Mouse (Mus musculus) cerebellum, adult 9-10 months (tissue): ENCODE results near the gene Cant1.

Experiments
- DNase-seq: peaks from one replicate; pipeline ENCODE4 v3.0.0; 2022

Gene Cant1

GRCm38 (mm10) chr11:118428944-118429709 lies 10.2 kb upstream of the Cant1 start:
- DNase-seq, result no peak

DNA sequence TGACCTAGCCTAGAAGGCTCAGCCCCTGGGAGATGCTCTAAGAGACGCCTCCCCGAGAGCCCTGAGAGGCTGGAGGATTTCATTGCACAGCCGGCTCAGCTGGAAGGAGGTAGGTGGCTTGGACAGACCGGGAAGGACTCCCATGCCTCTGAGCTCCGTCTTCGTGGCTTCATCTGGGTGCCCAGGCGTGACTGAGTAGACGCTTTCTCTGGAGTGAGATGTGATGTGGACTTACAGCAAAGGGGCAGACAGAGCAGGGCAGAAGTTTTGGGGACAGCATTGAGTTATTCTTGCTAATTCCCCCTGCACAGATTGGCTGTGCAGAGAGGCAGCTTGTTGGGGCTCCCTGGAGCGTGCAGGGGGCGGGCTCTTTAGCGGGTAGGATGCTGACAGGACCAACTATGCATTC lies 9.6 kb upstream of the Cant1 start:
- DNase-seq, result no peak

DNA sequence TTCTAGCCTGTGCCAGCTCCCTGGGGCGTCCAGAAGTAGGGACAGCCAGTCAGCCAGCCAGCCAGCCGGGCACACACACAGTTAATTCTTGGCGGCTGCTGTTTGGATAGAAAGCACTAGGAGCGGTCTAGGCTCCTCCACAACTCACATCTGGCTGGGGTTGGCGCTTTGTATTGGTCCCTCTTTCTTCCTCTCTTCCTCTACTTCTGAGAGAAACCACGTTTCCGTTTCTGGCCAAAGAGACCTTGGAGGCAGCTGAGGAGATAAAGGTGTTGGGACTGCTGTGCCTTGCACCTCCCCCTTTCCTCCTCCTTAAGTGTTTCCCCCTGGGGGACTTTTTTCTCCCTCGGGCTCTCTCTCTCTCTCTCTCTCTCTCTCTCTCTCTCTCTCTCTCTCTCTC lies 9.1 kb upstream of the Cant1 start, which contains the start of gene C1qtnf1:
Gene C1qtnf1, plus strand, starts transcription at position 218 of the 400 bp plus-strand sequence.
- no peak for DNase-seq

DNA sequence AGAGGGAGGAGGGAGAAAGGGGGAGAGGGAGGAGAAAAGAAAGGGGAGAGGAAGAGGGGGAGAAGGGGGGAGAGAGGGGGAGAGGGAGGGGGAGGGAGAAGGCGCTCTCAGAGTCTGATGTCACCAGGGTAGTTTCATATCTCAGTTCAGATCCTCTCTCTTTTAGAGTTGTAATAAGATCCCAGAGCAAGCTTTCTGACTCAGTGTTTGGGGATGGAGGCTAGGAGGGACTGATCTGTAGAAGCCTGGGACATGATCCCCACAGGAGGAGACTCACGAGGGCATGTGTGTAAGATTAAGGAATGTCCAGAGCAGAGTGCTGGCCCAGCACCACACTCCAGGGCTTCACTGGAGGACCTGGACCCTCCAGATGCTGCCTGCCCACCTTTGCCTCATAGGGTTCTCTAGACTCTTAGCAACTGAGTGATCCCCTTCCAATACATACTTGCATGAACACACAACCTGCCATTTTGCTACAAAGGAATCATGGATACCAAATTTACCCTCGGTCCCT lies 8.4 kb upstream of the Cant1 start:
- DNase-seq, result no peak

DNA sequence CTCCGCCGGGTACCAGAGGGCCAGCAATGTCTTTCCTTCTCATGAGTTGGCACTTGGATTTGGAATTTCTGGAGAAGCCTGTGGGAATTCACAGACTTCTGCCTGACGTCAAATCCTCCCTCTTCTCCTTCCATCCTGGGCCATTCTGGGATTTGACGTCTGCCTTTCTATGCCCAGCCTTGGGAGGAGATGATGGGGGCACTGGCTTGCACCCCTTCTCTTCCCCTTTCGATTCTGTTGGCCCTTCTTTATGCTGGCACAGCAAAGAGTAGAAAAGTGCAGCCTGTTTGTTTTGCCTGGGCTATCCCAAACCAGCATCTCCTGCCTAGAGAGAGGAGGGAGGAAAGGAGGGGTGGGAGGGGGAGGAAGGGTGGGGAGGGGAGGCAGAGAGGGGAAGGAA lies 7.9 kb upstream of the Cant1 start:
- no peak for DNase-seq

- no peak for DNase-seq
These were observed 5.9 kb upstream of the Cant1 start for GRCm38 (mm10) chr11:118424621-118425335.

- DNase-seq, result peak; percentile 85
These were observed 4.5 kb upstream of the Cant1 start for GRCm38 (mm10) chr11:118423266-118423971.

- no peak for DNase-seq
These were observed 1.4 kb upstream of the Cant1 start for GRCm38 (mm10) chr11:118420261-118420660.

GRCm38 (mm10) chr11:118418442-118418833 lies 448 bp downstream of the Cant1 start:
- no peak for DNase-seq

DNA sequence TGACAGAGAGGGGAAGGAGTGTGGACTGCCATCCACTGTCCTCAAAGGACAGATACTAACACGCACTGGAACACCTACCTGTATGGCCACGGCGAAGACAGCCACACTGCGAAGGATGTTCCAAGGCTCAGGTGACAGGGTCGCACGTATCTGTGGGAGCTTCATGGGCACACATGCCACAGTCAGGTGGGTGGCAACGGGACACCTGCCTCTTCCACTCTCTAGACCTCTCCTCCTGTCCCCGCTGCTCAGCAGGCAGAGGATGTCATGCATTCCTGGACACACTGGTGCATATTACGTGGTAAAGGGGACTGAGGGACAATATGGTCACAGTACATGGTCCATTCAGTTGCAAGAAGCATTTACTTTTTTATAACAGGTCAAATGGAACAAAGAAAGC lies 1.4 kb downstream of the Cant1 start:
- peak; percentile 46 for DNase-seq

GRCm38 (mm10) chr11:118416046-118416445 lies 2.8 kb downstream of the Cant1 start:
- DNase-seq, result no peak

GRCm38 (mm10) chr11:118415630-118416029 lies 3.3 kb downstream of the Cant1 start:
- DNase-seq, result no peak

- DNase-seq, result no peak
These were observed 4.6 kb downstream of the Cant1 start for GRCm38 (mm10) chr11:118414270-118414669.

- peak; percentile 65 for DNase-seq
These were observed 5.8 kb downstream of the Cant1 start for GRCm38 (mm10) chr11:118413055-118413454.

DNA sequence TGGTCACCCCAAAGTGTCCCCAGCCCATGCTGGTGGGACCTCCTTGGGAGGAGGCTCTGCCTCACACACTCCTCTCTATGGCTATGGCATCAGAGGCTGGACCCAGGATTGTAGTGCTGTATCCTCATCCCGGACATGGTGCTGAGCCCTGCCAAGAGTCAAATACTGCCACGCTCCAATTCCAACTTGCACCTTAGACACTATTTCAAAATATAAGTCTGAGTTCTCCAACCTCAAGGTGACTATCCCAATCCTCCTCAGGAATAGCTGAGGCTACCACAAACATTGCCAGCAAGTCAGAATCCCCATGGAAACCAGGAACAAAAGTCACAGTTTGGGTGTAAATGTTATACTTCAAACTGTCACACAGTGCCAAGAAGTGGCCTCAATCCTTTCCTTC lies 6.3 kb downstream of the Cant1 start:
- DNase-seq, result no peak

- DNase-seq, result no peak
These were observed 7.6 kb downstream of the Cant1 start for GRCm38 (mm10) chr11:118411271-118411670.

- DNase-seq, result no peak
These were observed 8.4 kb downstream of the Cant1 start for GRCm38 (mm10) chr11:118410479-118410878.

DNA sequence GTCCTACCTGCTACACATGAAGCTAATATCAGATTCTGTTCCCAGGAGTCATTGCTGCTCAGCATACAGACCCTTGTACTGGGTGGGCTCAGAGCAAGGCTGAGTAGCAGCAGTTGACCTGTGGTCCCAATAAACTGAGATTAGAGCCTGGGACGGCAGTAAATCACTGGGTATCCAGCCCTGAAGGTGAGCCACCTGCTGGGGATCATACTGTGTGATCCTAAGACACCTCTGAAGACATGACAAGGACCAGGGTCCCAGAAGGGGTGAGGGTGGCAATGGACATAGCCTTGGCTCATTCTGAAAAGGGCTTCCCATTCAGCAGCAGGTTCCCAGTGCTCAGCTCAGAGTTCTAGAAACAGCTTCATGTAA lies 8.8 kb downstream of the Cant1 start:
- DNase-seq, result no peak

DNA sequence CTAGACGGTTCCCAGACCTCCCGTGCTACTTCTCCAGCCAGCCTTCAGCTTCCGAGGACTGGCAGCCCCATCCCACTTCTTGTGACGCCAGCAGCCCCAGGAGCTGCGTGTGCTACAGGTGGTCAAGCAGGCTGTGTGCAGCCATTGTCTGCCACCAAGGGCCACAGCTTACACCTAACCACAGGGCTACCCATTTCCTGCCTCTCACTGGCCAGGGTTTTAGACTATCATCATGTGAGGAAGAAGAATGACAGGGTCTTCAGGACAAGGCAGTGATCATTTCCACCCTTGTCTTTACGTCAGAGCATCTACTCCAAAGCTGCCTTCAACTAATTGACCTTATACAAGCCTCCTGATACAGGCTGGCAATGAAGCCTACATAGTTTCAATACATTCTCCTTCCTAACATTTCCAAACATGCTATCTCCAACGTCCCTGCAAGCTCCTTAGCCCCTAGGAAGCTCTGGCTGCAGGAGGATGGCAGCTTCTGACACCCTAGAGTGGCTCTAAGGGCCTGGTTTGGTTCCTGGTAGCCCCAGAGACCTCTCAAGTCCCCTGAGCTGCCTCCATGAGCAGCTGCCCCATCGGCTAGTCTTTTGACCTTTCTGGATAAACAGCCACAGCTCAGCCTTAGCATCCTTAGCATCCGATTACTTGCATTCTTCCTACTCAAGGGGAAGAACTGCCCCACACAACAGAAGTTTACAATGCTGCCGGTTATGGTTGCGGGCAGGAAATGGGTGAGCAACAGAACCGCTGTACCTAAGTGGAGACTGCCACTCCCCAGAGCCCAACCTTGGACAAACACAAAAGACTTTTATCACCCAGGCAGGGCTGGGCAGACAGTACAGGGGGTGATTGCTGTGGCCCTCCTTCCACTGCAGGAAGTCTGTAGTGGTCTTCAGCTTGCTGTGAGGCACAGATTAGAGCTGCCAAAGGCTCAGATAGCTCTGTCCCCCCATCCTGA lies 9.5 kb downstream of the Cant1 start:
- DNase-seq, result no peak

- DNase-seq, result no peak
These were observed 10.7 kb downstream of the Cant1 start for GRCm38 (mm10) chr11:118408051-118408740.

DNA sequence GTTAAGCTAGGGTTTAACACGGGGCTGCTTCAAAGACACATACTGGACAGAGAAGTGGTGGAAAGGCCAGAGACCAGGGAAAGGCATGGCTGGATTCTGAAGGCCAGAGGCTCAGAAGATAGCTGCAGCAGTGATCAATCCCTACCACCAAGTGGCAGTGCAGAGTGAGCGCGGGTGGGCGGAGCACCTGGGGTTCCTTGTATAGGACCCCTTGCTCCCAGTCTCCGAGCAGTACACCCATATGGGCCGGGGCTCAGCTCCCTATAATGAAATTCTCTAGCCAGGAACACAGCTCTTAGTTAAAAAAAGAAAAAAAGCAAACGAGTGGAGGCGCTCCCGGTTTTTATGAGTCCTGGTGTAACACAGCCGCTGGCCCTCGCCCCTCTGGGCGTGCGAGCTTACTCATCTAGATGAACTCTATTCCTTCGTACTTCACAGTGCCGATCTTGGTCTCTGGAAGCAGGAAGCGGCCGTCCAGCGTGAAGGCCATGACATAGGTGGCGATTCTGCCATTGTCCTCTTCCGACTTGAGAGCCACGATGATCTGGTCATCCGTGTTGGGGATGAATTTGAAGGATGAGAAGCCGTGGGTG lies 11.5 kb downstream of the Cant1 start:
- DNase-seq, result no peak
